Mouse (Mus musculus): ENCODE results near the gene Oip5. TPM values are rescaled to one million over a fixed set of nuclear protein-coding genes. Genes with fewer than 3 reads are reported as not detected.
A peak's percentile ranks its signal among the peaks of the same experiment; 100 is the strongest.

Oip5 gene
- total RNA-seq, 2 experiments from 2014 or later = 19.5 to 26.9 TPM

- ATAC-seq (replicated peaks; ENCODE audit: poor library complexity) = 0 out of 2 replicates have a peak, but pooled peaks have one; percentile 26
These were observed 27.0 kb downstream of the Oip5 start for GRCm38 (mm10) chr2:119591247-119591646.

GRCm38 (mm10) chr2:119587383-119587782, 30.9 kb downstream of the Oip5 start:
- peak; percentile 91 for ATAC-seq (replicated peaks; ENCODE audit: poor library complexity)

- no peak for ATAC-seq (replicated peaks; ENCODE audit: poor library complexity)
These were observed 34.0 kb downstream of the Oip5 start for GRCm38 (mm10) chr2:119584282-119584681.

- peak; percentile 52; the same call in 1 of the 2 replicates for ATAC-seq (replicated peaks; ENCODE audit: poor library complexity)
These were observed 34.8 kb downstream of the Oip5 start for GRCm38 (mm10) chr2:119583439-119583838.

GRCm38 (mm10) chr2:119581571-119581970, 36.7 kb downstream of the Oip5 start:
- ATAC-seq (replicated peaks; ENCODE audit: poor library complexity) = no peak

GRCm38 (mm10) chr2:119572471-119572870, 45.8 kb downstream of the Oip5 start:
- ATAC-seq (replicated peaks; ENCODE audit: poor library complexity) = peak; percentile 57

- no peak for ATAC-seq (replicated peaks; ENCODE audit: poor library complexity)
These were observed 52.0 kb downstream of the Oip5 start for GRCm38 (mm10) chr2:119566182-119566855.

- ATAC-seq (replicated peaks; ENCODE audit: poor library complexity) = no peak
These were observed 53.0 kb downstream of the Oip5 start for GRCm38 (mm10) chr2:119565284-119565683.

- ATAC-seq (replicated peaks; ENCODE audit: poor library complexity) = 0 out of 2 replicates have a peak, but pooled peaks have one; percentile 34
These were observed 56.5 kb downstream of the Oip5 start for GRCm38 (mm10) chr2:119561794-119562193.

Other genes starting within 250 kb of the Oip5 start
- 24.3 and 25.0 TPM in 2 replicates for gene Ino80, start 140.8 kb downstream of the Oip5 start, total RNA-seq (2015)
- 21.5 and 25.4 TPM in 2 replicates for gene Ino80, start 140.8 kb downstream of the Oip5 start, total RNA-seq (2017)
- not detected in 2 replicates for gene Exd1, start 70.8 kb downstream of the Oip5 start, total RNA-seq (2015)
- 0.98 and 2.0 TPM in 2 replicates for gene Exd1, start 70.8 kb downstream of the Oip5 start, total RNA-seq (2017)
- 47.9 and 51.9 TPM in 2 replicates for gene Chp1, start 70.8 kb downstream of the Oip5 start, total RNA-seq (2015)
- 49.1 and 57.9 TPM in 2 replicates for gene Chp1, start 70.8 kb downstream of the Oip5 start, total RNA-seq (2017)
- 85.9 and 103 TPM in 2 replicates for gene Nusap1, start 171 bp downstream of the Oip5 start, total RNA-seq (2015)
- 96.0 and 104 TPM in 2 replicates for gene Nusap1, start 171 bp downstream of the Oip5 start, total RNA-seq (2017)
- gene Ndufaf1, start 44.4 kb upstream of the Oip5 start, total RNA-seq (2015) = 37.3 and 38.8 TPM in 2 replicates
- 18.4 and 20.4 TPM in 2 replicates for gene Ndufaf1, start 44.4 kb upstream of the Oip5 start, total RNA-seq (2017)
- 39.1 and 41.9 TPM in 2 replicates for gene Rtf1, start 56.6 kb upstream of the Oip5 start, total RNA-seq (2015)
- gene Rtf1, start 56.6 kb upstream of the Oip5 start, total RNA-seq (2017) = 26.2 and 43.0 TPM in 2 replicates
- 0.20 and 0.29 TPM in 2 replicates for gene Itpka, start 123.9 kb upstream of the Oip5 start, total RNA-seq (2015)
- 0.25 and 0.54 TPM in 2 replicates for gene Itpka, start 123.9 kb upstream of the Oip5 start, total RNA-seq (2017)
- not detected in 2 replicates for gene Ltk, start 142.0 kb upstream of the Oip5 start, total RNA-seq (2015)
- gene Ltk, start 142.0 kb upstream of the Oip5 start, total RNA-seq (2017) = not detected in 2 replicates
- 6.6 TPM in 2 replicates for gene Rpap1, start 169.1 kb upstream of the Oip5 start, total RNA-seq (2015)
- 9.6 and 9.7 TPM in 2 replicates for gene Rpap1, start 169.1 kb upstream of the Oip5 start, total RNA-seq (2017)
- gene Tyro3, start 179.3 kb upstream of the Oip5 start, total RNA-seq (2015) = not detected in 2 replicates
- gene Tyro3, start 179.3 kb upstream of the Oip5 start, total RNA-seq (2017) = not detected in 2 replicates